Comparison of ENCODE assay signal across 27 mouse cellular contexts in genomic region chr13:42973961-42974360, GRCm38 (mm10).
A peak's percentile ranks its signal among the peaks of the same experiment; 100 is the strongest.
DNase-seq lines count a peak whose midpoint lies in the region; ATAC-seq and TF ChIP-seq lines count a peak whose summit lies in the region.
"Had no signal": no experiment of that assay in that cellular context is flagged by ENCODE, and none has a peak within 500 bp of the region (broad histone marks: within the 10 kb centered on the region; RNA-seq: fewer than 3 reads in every experiment).

No protein-coding gene starts in this region.

- TF ChIP-seq CTCF in midbrain, postnatal 0 days (IDR thresholded peaks at IDR 0.05), result no peak

- whole genome bisulfite sequencing in midbrain, postnatal 0 days, result 77% methylated on average over 2 of the region's 2 CpGs
- 78% methylated on average over 2 of the region's 2 CpGs for WGBS in midbrain, embryonic 11.5 days

- intact Hi-C loops in heart, postnatal 14 days (cut with DNase I), result no loop called here

- no peak overlapping the region for H3K4me3 ChIP-seq in midbrain, postnatal 0 days (ENCODE audit: low read depth, low read length)
- no peak overlapping the region for H3K4me3 ChIP-seq in midbrain, embryonic 11.5 days (ENCODE audit: low read depth, low read length)
- H3K4me3 ChIP-seq: heart, embryonic 10.5 days; heart, embryonic 15.5 days; hindbrain, embryonic 13.5 days; layer of hippocampus, adult 2 months; liver, embryonic 12.5 days; megakaryocyte, embryonic 14.5 days; midbrain, embryonic 13.5 days had no signal

- peak; percentile 58 for DNase-seq in cerebellum, adult 9-10 months
- DNase-seq in cerebellum, adult 11-12 months, result no peak
- peak; percentile 23 for DNase-seq in heart, adult 11 months
- no peak for DNase-seq in heart, postnatal 14 days
- DNase-seq in midbrain, postnatal 0 days (ENCODE audit: low spot score), result peak; percentile 22
- no peak for DNase-seq in midbrain, embryonic 11.5 days (ENCODE audit: low spot score, missing footprints)
- no peak for DNase-seq in ovary, postnatal 14 days (ENCODE audit: low spot score)
- DNase-seq: adrenal gland, postnatal 25 days; gastrocnemius, postnatal 14 days; heart, postnatal 36 days; kidney, adult 18-20 months; kidney, postnatal 36 days; left cerebral cortex, postnatal 4 days; liver, postnatal 0 days; lung, postnatal 4 days; right cerebral cortex, adult 18-20 months; spleen, adult 18-20 months; thymus, postnatal 14 days had no signal

- no peaks in the 10 kb centered on the region for H3K9me3 ChIP-seq in midbrain, postnatal 0 days (ENCODE audit: low read length)
- no peaks in the 10 kb centered on the region for H3K9me3 ChIP-seq in midbrain, embryonic 11.5 days (ENCODE audit: control insufficient read depth, low read length)
- H3K9me3 ChIP-seq: heart, embryonic 10.5 days; heart, embryonic 15.5 days; hindbrain, embryonic 13.5 days; liver, embryonic 12.5 days; megakaryocyte, embryonic 14.5 days; midbrain, embryonic 13.5 days had no signal

- H3K27me3 ChIP-seq in midbrain, postnatal 0 days (ENCODE audit: insufficient read depth, low read length), result no peaks in the 10 kb centered on the region
- H3K27me3 ChIP-seq in midbrain, embryonic 11.5 days (ENCODE audit: control insufficient read depth, insufficient read depth, low read length), result no peaks in the 10 kb centered on the region
- H3K27me3 ChIP-seq: heart, embryonic 15.5 days; hindbrain, embryonic 13.5 days; liver, embryonic 12.5 days; megakaryocyte, embryonic 14.5 days; midbrain, embryonic 13.5 days had no signal

- H3K27ac ChIP-seq in midbrain, postnatal 0 days (ENCODE audit: low read depth, low read length), result no peak overlapping the region
- no peak overlapping the region for H3K27ac ChIP-seq in midbrain, embryonic 11.5 days (ENCODE audit: low read depth, low read length)
- H3K27ac ChIP-seq: heart, embryonic 10.5 days; heart, embryonic 15.5 days; hindbrain, embryonic 13.5 days; layer of hippocampus, adult 2 months; liver, embryonic 12.5 days; midbrain, embryonic 13.5 days had no signal

- no peak overlapping the region for H3K4me2 ChIP-seq in midbrain, postnatal 0 days (ENCODE audit: low read depth, low read length, poor library complexity, severe bottlenecking)
- no peak overlapping the region for H3K4me2 ChIP-seq in midbrain, embryonic 11.5 days
- H3K4me2 ChIP-seq: heart, embryonic 15.5 days; hindbrain, embryonic 13.5 days; liver, embryonic 12.5 days; midbrain, embryonic 13.5 days had no signal

- H3K9ac ChIP-seq in midbrain, postnatal 0 days (replicated peaks; ENCODE audit: low read length, poor library complexity, severe bottlenecking), result no peak overlapping the region
- H3K9ac ChIP-seq in midbrain, embryonic 11.5 days (ENCODE audit: low read length), result no peak overlapping the region
- H3K9ac ChIP-seq: heart, embryonic 15.5 days; hindbrain, embryonic 13.5 days; liver, embryonic 12.5 days; liver, postnatal 0 days; midbrain, embryonic 13.5 days had no signal

- no peaks in the 10 kb centered on the region for H3K36me3 ChIP-seq in midbrain, postnatal 0 days (ENCODE audit: insufficient read depth, low read length)
- no peaks in the 10 kb centered on the region for H3K36me3 ChIP-seq in midbrain, embryonic 11.5 days (ENCODE audit: control insufficient read depth, insufficient read depth, low read length)
- H3K36me3 ChIP-seq: heart, embryonic 10.5 days; heart, embryonic 15.5 days; hindbrain, embryonic 13.5 days; liver, embryonic 12.5 days; midbrain, embryonic 13.5 days had no signal

- no peak for ATAC-seq in midbrain, postnatal 0 days (ENCODE audit: low FRiP score)
- no peak for ATAC-seq in midbrain, embryonic 11.5 days (ENCODE audit: low FRiP score)
- ATAC-seq: CD4-positive, CD25-positive, alpha-beta regulatory T cell, adult 4 months; liver, embryonic 12.5 days; liver, postnatal 0 days; lung, postnatal 0 days; midbrain, embryonic 13.5 days had no signal

- H3K4me1 ChIP-seq in midbrain, postnatal 0 days (ENCODE audit: insufficient read depth, low read length), result no peaks in the 10 kb centered on the region
- no peaks in the 10 kb centered on the region for H3K4me1 ChIP-seq in midbrain, embryonic 11.5 days (ENCODE audit: control insufficient read depth, insufficient read depth, low read length)
- H3K4me1 ChIP-seq: heart, embryonic 10.5 days; heart, embryonic 15.5 days; liver, embryonic 12.5 days; megakaryocyte, embryonic 14.5 days had no signal

Comparison
In these comparisons a context has a peak if more than half of its experiments do, and no peak if none do; other contexts are left out.
1. DNase-seq: peak in cerebellum, adult 9-10 months (single experiment), heart, adult 11 months (single experiment) and midbrain, postnatal 0 days (single experiment); none in cerebellum, adult 11-12 months (single experiment), heart, postnatal 14 days (0 of 2), midbrain, embryonic 11.5 days (single experiment) and ovary, postnatal 14 days (single experiment).